Mouse (Mus musculus) v-Abl transformed pro-B cells (cell line): ENCODE measurements around the gene Bhlha9.

Source experiments
- in situ Hi-C, 2 experiments: fragments of 400-800 bp; cut with MboI; formaldehyde crosslinking; loops; one replicate each; pipeline ENCODE4 v1.15.1; 2025; ENCODE audit not compliant: unreplicated experiment in 2 of 2

Bhlha9 gene

DNA sequence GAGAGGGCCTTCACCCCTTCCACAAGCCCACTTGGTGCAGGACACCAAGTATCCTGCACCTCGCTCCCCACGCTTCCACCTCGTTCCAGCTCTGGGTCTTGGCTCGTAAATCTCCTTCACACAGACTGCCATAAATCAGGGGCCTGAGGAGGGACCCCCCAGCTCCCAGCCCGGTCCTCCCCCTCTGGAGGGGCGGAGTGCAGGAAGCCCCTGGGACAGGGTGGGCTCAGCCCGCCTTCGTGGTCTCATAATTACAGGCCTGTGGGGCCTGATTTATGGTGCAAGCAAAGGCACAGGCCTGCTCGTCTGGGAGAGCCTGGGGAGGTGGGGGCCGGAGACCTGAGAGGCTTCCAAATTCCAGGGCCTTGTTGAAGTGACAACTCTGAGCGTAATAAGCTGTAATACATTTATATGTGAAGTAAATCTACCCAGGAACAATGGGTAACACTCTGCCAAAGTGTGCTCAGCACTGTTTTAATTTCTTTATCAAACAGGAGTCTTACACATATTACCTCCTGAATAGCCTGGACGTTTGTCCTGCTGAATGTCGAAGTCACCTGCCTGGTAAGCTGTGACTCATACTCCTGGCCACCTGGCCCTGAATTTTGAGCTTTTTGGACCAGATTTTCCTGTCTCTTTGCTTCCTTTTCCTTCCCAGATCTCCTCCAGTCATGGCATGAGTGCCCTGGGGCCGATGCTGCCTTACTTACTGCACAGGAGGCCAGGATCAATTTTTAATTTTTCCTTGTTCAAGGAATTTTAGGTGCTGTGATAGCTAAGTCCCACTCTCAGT, 12.9 kb upstream of the Bhlha9 start:
- in situ Hi-C loops: loop anchor here in 1 of 2 experiments (10.0 kb wide), 1 partner anchor 435 kb away; no protein-coding TSS in a partner anchor

DNA sequence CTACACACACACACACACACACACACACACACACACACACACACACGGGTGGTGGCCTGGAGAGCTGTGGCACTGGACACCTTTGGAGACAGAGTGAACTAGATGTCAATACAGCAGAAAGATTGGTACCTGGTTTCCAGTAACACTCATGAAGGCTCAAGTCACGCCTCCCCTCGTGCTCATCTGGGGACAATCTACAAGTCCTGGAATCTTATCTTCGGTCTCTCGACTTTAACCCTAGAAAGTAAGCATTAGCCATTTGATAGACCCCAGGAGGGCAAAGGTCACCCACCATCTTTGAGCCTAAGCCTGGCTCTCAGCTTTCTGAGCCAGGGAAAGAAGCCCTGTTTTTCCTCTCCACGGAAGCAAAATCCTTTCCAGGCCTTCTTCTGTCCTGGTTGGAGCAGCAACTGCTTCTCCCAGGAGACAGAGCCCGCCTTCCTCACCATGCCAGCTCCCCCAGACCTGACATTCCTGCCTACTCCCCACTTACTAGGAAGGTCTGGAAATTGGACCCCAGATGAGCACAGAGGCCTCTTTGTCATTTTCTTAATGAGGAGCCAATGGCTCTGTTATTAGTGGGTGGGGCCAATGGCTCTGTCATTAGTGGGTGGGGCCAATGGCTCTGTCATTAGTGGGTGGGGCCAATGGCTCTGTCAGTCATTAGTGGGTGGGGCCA, 10.3 kb upstream of the Bhlha9 start:
- in situ Hi-C loops: no loop called here

DNA sequence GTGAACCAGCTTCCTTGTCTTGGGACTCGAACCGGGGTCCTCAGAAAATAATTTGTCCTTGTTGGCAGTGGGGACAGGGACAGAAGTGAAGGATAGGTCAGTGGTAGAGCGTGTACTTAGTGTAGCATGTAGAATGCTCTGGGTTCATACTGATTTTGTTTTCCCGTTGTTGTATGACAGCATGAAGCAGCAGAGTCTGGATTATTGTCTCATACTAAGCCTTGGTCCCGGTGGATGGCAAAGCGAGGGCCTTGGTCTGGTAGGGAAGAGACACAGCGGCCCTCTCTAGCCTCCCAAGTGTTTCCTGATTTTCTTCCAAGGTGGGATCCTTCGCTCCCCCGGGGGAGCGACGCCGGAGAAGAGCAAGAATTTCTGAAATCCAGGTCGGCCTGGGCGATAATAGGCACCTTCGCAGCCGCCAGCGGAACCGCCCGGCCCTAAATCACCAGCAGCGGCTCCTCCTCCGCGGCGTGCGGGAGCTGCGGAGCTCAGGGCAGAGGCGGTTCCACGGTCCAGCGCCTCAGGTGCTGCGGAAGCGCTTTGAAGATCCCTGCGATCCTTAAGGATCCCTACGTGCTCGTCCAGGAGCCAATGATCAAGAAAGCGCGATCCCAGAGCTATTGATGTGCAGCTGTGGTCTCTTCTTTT, 6.1 kb upstream of the Bhlha9 start:
- in situ Hi-C loops: no loop called here

DNA sequence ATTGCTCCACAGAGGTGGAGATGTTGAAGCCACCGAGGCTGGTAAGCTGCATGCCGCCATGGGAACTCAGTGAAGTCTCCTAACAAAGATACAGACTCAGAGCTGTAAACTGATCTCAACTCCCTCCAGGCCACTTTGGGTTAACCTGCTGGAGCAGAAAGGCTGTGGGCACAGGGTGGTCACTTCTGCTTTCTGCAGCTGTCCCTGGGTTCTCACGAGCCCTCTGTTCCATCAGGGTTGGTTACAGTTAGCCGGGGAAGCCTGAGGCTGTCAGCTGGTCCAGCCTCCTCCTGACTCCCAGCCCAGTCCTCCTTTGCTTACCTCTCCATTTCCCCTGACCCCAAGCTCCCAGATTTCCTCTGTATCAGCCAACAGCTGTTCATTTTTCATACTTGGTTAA, 4.5 kb upstream of the Bhlha9 start:
- in situ Hi-C loops: no loop called here

DNA sequence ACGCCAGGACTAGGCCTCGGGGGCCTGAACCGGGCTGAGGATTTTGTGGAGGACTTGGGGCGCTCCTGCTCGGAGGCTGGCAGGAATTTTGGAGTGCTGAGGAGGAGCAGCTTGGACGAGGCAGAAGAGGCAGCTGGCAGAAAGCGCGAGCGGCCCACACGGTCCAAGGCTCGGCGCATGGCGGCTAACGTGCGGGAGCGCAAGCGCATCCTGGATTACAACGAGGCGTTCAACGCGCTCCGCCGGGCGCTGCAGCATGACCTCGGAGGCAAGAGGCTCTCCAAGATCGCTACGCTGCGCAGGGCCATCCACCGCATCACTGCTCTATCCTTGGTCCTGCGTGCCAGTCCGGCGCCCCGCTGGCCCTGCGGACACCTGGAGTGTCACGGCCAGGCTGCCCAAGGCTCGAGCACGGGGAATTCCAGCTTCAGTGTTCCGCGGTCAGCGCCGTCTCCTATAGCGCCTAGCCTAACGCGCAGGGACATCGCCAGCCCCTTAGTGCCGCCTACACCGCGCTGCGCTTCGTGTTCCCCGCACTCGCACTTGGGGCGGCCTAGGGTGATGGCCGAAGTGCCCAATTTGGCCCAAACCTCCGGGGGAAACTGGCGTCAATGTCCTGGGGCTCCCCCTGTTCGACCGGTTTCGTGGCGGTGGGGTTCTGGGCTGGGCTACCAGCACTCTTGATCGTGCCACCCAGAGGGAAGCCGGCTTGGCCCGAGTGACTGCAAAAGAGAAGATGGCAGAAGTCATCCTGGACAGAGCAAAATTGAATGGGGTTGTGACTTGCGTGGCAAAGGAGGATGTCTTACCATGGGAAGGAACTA, 503 bp downstream of the Bhlha9 start:
- in situ Hi-C loops: no loop called here

DNA sequence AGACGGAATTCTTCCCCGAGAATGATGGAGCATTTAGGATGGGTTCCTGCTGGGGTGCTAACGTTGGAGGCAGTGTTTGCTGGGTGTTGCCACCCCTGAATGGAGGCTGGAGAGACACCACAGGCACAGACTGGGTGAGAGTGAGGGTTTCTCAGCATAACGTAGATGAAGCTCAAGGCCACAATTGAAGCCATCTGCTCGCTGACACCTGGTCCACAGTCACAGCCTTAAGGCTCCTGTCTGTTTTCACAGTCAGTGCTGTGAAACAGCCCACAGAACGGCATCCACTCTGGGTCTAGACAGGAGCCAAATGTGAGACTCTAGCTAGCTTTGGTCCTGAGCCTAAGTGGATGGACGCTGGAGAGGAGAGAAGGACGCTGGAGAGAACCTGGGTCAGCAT, 1.9 kb downstream of the Bhlha9 start:
- in situ Hi-C loops: no loop called here

DNA sequence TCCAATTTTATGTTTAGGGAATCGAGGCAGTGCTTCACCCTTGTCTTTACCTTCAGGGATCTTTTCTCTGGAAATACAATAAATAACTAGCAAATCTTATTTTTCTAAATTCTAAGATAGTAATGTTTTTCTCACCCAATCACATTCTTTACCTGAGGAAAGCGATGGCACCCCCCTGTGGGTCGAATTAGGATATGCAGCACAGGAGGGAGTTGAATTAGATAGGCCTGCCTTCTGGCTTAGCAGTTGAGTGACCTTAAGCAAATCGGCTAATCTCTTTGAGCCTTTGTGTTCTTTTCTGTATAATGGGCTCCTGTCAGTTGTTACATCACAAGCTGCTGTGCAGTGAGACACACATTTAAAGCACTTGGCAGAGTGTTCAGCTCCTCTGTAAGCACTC, 2.4 kb downstream of the Bhlha9 start:
- in situ Hi-C loops: loop anchor here (5.0 kb wide), 2 partner anchors 88 to 218 kb away; partner anchors contain the start of gene Gosr1 (in 2 of the 2)

DNA sequence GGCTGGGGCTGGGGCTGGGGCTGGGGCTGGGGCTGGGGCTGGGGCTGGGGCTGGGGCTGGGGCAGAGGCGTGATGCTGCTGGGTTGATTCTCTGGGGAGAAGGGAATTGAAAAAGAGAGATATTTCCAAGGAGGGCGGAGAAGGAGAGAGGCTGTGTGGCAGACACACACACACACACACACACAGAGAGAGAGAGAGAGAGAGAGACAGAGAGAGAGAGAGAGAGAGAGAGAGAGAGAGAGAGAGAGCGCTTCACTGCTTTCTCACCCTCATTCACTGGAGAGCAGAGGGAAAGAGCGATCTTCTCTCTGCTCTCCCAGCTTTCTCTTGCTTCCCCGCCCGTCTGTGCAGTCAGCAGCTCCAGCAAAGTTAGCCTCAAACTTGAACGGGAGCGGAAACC, 7.2 kb downstream of the Bhlha9 start, which contains the start of gene Trarg1:
Gene Trarg1 (plus strand): TSS at position 301 of the 400 bp plus-strand sequence.
- in situ Hi-C loops: loop anchor here (5.0 kb wide), 2 partner anchors 83 to 213 kb away; partner anchors contain the start of gene Gosr1 (in 2 of the 2)

DNA sequence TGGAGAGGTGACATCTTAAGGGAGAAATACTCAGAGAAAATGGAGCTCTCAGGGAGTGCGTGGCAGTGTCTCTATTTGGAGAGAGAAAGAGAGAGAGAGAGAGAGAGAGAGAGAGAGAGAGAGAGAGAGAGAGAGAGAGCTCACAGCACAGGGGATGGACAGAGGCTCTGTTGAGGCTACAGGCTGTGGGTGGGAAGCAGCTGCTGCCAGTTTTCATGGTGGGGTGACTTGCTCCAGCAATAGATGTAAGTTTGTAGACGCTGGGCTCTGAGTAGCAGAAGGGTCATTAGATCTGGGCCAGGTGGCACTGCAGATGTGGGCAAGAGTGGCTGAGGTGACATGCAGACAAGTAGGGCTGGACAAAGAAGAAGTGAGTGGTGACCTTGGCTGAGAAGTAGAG, 13.3 kb downstream of the Bhlha9 start:
- in situ Hi-C loops: no loop called here

DNA sequence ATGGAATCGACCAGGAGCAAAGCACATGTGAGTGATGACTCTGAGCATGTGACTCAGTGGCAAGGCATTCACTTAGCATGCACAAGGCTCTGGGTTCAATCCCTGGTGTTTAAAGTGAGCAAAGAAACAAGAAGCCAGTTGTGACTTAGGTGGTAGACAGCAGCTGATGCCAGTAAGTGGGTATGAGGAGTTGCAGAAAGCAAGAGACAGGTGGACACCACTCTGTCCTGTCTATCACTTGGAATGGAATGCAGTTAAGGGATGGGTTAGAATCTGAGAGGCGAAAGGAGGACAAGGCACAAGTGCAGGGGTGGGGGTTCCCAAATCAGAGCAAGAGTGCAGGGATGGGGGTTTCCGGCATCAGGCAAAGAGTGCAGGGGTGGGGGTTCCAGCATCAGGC, 19.8 kb downstream of the Bhlha9 start:
- in situ Hi-C loops: no loop called here

DNA sequence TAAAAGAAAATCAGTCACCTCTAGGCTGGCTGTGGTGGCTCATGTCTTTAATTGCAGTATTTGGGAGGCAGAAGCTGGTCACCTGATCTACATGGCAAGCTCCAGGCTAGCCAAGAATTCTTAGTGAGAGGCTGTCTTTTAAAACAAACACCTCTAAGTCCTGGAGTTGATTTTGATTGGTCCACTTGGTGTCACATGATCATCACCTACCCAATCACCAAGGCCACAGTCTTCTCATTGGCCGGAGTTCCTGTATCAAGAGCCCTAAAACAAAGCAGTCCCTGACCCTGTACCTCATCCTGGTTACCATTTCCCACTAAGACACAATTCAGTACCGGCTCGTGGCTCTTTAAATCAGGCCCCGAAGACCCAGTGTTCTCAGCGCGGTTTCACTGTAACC, 23.5 kb downstream of the Bhlha9 start:
- in situ Hi-C loops: no loop called here

DNA sequence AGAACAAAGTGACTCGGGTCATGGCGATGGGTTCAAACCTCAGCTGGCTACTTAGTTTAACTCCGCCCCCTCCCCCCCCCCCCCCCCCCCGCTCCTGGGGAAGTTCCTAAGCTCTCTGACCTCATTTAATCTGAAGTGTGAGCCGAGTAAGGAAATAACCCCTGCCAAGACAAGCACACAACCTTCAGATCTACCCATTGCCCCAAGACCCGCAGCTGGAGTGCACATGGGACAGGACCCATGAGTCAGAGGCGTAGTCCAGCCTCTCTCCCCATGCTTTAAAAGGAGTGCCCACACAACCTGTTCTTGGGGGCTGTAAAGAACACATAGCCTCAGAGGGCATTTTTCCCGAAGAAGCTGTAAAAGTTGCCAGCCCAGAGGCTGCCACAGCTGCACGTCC, 27.4 kb downstream of the Bhlha9 start:
- in situ Hi-C loops: no loop called here

DNA sequence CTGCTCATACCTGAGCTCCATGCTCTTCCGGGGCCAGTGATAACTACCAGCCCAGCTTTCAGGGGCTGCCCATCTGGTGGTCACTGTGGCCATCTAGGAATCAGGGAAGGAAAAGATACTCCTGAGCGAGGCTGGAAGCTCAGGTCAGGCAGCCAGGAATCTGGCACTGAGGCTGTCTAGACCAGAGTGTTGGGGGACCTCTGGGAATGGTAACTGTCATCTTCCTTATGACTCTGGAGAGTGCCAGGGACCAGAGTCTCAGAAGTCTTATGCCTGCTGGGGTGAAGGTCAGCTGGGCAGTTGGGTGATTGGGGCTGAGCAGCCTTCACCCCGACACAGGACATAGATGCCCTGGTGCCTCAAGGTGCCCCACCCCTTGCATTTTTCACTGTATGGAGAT, 35.4 kb downstream of the Bhlha9 start:
- in situ Hi-C loops: no loop called here

DNA sequence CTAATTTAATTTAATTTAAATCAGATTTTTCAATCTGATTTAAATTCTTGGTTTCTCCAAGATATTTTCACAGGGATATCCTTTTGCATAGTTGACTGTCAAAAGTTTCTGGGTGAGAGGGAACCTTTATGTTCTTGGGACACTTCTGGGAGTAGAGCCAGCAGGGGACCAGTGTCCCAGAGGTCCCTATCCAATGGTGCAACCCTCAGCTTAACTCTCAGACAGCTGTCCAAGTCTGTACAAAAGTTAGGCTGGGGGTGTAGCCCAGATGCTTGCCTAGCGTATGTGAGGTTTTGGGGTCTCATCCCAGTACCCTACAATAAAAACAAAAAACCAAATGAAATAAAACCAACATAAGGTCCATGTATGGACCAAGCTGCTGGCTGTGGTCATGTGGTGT, 35.8 kb downstream of the Bhlha9 start:
- in situ Hi-C loops: no loop called here

DNA sequence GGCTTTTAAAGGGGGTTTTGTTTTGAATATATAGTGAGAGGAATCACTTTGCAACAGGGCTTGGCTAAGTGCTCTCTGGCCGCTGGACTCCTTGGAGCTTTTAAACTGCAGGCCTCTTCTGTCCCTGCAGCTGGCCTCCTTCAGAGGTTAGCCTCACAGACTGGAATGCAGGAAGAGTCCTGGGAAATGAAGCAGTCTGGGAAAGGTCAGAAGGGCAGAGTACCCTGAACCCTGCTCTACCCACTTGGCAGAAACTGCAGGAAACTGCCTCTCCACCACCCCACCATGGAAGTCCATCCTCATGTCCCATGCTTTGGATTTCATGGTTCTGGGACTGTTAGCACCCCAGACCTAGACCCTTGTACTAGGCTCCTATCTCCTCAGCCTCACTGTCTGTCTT, 36.6 kb downstream of the Bhlha9 start:
- in situ Hi-C loops: no loop called here

DNA sequence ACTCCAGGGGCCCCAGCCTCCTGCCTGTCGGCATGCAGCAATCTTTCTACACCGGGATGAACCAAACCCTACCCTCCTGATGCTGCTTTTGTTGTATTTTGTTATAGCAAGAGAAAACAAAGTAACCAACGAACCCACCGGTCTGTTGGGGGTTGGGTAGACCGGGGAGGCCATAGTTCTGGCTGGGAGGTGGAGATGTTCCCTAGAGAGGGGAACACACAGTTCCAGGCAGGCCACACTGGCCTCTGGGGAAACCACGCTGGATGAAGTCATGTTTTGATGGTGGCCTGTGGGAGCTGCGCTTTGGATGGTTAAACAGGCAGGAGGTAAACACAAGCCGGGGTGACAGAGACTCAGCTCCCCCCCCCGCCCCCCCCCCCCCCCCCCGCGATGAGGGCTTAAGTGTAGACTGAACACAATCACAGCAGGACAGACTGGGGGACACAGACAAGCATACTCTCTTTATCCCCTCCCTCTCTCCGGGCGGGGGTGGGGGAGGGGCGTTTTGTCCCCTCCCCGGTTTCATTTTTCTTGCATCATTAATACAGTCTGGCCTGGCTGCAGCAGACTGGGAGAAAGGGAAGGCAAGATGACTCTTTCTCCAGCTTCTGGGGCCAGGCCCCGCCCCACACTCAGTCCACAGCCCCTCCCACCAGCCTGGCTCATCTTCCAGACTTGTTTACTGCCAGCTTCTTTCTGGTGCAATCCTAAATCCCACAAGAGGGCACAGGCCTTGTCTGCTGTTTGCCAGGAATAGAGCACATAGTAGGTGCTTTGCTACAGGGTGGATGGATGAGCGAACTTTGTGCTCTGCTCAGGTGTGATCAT, 37.6 kb downstream of the Bhlha9 start:
- in situ Hi-C loops: no loop called here

DNA sequence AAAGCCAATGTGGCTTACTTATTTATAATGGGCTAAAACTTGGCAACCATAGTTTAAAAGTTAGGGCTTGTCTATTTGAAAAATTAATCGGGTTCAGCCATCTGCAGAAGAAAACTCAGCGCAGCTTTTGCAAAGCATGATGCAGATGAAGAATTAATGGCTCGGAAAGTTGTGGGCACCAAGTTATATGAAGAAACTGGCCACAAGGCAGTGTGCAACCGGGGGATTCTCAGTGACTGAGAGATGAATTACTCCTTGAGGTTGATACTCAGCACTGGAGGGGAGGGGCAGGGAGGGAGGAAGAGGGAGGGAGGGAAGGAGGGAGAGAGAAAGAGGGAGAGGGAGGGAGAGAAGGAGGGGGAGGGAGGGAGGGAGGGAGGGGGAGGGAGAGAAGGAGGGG, 44.7 kb downstream of the Bhlha9 start:
- in situ Hi-C loops: no loop called here
